Comparison of ENCODE assay signal across 12 mouse cellular contexts in the genomic region with DNA sequence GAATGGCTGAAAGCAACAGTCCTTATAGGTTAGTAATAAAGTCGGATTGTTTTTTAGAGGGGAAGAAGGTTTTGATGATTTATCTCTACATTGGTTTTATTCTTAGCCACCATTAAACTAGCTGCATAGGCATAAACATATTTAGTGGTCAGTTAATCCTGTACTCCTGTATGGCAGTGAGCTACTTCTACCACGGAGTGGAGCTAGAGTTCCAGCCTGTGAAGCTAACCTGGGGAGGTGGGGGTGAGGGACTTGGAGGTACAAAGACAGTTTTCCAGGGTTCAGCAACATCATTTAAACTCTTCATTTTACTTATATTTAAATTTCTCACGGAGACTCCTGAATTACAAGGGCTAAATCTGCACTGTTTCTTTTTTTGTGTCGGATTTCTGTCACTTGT. TPM values are rescaled to one million over a fixed set of nuclear protein-coding genes. Genes with fewer than 3 reads are reported as not detected.
A peak's percentile ranks its signal among the peaks of the same experiment; 100 is the strongest.
DNase-seq lines count a peak whose midpoint lies in the region; ATAC-seq and TF ChIP-seq lines count a peak whose summit lies in the region.
"Had no signal": no experiment of that assay in that cellular context is flagged by ENCODE, and none has a peak within 500 bp of the region (broad histone marks: within the 10 kb centered on the region; RNA-seq: fewer than 3 reads in every experiment).

No protein-coding gene starts in this region.

- no peaks in the 10 kb centered on the region for H3K27me3 ChIP-seq in hindbrain, embryonic 11.5 days (ENCODE audit: control insufficient read depth, insufficient read depth, low read length)
- no peaks in the 10 kb centered on the region for H3K27me3 ChIP-seq in hindbrain, embryonic 10.5 days (ENCODE audit: insufficient read depth, poor library complexity, severe bottlenecking)
- H3K27me3 ChIP-seq in midbrain, embryonic 15.5 days (replicated peaks), result no peaks in the 10 kb centered on the region
- H3K27me3 ChIP-seq in midbrain, embryonic 11.5 days (ENCODE audit: control insufficient read depth, insufficient read depth, low read length), result no peaks in the 10 kb centered on the region
- H3K27me3 ChIP-seq: heart, embryonic 15.5 days had no signal

- ATAC-seq in hindbrain, embryonic 11.5 days (ENCODE audit: low FRiP score), result no peak
- peak; percentile 69; the same call in 1 of the 2 replicates for ATAC-seq in midbrain, embryonic 15.5 days (replicated peaks)
- no peak for ATAC-seq in midbrain, embryonic 11.5 days (ENCODE audit: low FRiP score)

- no peak overlapping the region for H3K4me3 ChIP-seq in hindbrain, embryonic 11.5 days (ENCODE audit: low read depth, low read length)
- H3K4me3 ChIP-seq in hindbrain, embryonic 10.5 days, result no peak overlapping the region
- no peak overlapping the region for H3K4me3 ChIP-seq in midbrain, embryonic 15.5 days
- H3K4me3 ChIP-seq in midbrain, embryonic 11.5 days (ENCODE audit: low read depth, low read length), result no peak overlapping the region
- H3K4me3 ChIP-seq: heart, embryonic 15.5 days had no signal

- peak; percentile 25 for DNase-seq in hindbrain, embryonic 11.5 days (ENCODE audit: low spot score)
- DNase-seq in hindbrain, embryonic 10.5 days (ENCODE audit: low spot score), result no peak
- DNase-seq in midbrain, embryonic 11.5 days (ENCODE audit: low spot score, missing footprints), result no peak
- DNase-seq in brain, embryonic 14.5 days (ENCODE audit: low read depth), result peak; percentile 39
- DNase-seq in ovary, postnatal 36 days (ENCODE audit: low spot score), result no peak
- DNase-seq in urinary bladder, postnatal 4 days (ENCODE audit: low spot score in 2 of 2), result no peak
- DNase-seq: lung, postnatal 36 days; right cerebral cortex, postnatal 25 days had no signal

- no peak for TF ChIP-seq POLR2A in brain, embryonic 14.5 days (IDR thresholded peaks at IDR 0.05; ENCODE audit: borderline replicate concordance, extremely low read depth, insufficient read depth, insufficient read length, poor library complexity, severe bottlenecking)

- no peaks in the 10 kb centered on the region for H3K9me3 ChIP-seq in hindbrain, embryonic 11.5 days (ENCODE audit: control insufficient read depth, low read length)
- H3K9me3 ChIP-seq in hindbrain, embryonic 10.5 days, result no peaks in the 10 kb centered on the region
- H3K9me3 ChIP-seq in midbrain, embryonic 15.5 days, result no peaks in the 10 kb centered on the region
- H3K9me3 ChIP-seq in midbrain, embryonic 11.5 days (ENCODE audit: control insufficient read depth, low read length), result no peaks in the 10 kb centered on the region
- H3K9me3 ChIP-seq: heart, embryonic 15.5 days had no signal

- H3K9ac ChIP-seq in hindbrain, embryonic 11.5 days (ENCODE audit: low read depth, low read length), result no peak overlapping the region
- H3K9ac ChIP-seq in midbrain, embryonic 15.5 days, result no peak overlapping the region
- no peak overlapping the region for H3K9ac ChIP-seq in midbrain, embryonic 11.5 days (ENCODE audit: low read length)
- H3K9ac ChIP-seq: heart, embryonic 15.5 days had no signal

- 21% methylated on average over 4 of the region's 4 CpGs for WGBS in hindbrain, embryonic 11.5 days
- WGBS in hindbrain, embryonic 10.5 days, result 20% methylated on average over 4 of the region's 4 CpGs
- WGBS in midbrain, embryonic 15.5 days, result 24% methylated on average over 4 of the region's 4 CpGs
- WGBS in midbrain, embryonic 11.5 days, result 22% methylated on average over 4 of the region's 4 CpGs

- TF ChIP-seq CTCF in brain, embryonic 14.5 days (IDR thresholded peaks at IDR 0.05; ENCODE audit: borderline replicate concordance, extremely low read depth, insufficient read depth, insufficient read length), result peak; percentile 48; the same call in 1 of the 2 replicates

- no peak overlapping the region for H3K4me2 ChIP-seq in hindbrain, embryonic 11.5 days (replicated peaks; ENCODE audit: low read depth, low read length)
- no peak overlapping the region for H3K4me2 ChIP-seq in midbrain, embryonic 15.5 days
- H3K4me2 ChIP-seq in midbrain, embryonic 11.5 days, result no peak overlapping the region
- H3K4me2 ChIP-seq: heart, embryonic 15.5 days had no signal

- H3K36me3 ChIP-seq in hindbrain, embryonic 11.5 days (ENCODE audit: control insufficient read depth, insufficient read depth, low read length), result no peaks in the 10 kb centered on the region
- no peaks in the 10 kb centered on the region for H3K36me3 ChIP-seq in hindbrain, embryonic 10.5 days
- H3K36me3 ChIP-seq in midbrain, embryonic 15.5 days (replicated peaks), result no peaks in the 10 kb centered on the region
- no peaks in the 10 kb centered on the region for H3K36me3 ChIP-seq in midbrain, embryonic 11.5 days (ENCODE audit: control insufficient read depth, insufficient read depth, low read length)
- H3K36me3 ChIP-seq: heart, embryonic 15.5 days had no signal

- H3K4me1 ChIP-seq in hindbrain, embryonic 11.5 days (replicated peaks; ENCODE audit: control insufficient read depth, insufficient read depth, low read length), result no peaks in the 10 kb centered on the region
- H3K4me1 ChIP-seq in hindbrain, embryonic 10.5 days (replicated peaks), result peaks cover 7% of the 10 kb centered on the region
- peaks cover 4% of the 10 kb centered on the region; the same call in 1 of the 2 replicates for H3K4me1 ChIP-seq in midbrain, embryonic 15.5 days
- H3K4me1 ChIP-seq in midbrain, embryonic 11.5 days (ENCODE audit: control insufficient read depth, insufficient read depth, low read length), result peaks cover 4% of the 10 kb centered on the region; the same call in 1 of the 2 replicates
- H3K4me1 ChIP-seq: heart, embryonic 15.5 days had no signal

- no peak overlapping the region for H3K27ac ChIP-seq in hindbrain, embryonic 11.5 days (ENCODE audit: low read depth, low read length)
- no peak overlapping the region for H3K27ac ChIP-seq in hindbrain, embryonic 10.5 days
- no peak overlapping the region for H3K27ac ChIP-seq in midbrain, embryonic 15.5 days
- no peak overlapping the region for H3K27ac ChIP-seq in midbrain, embryonic 11.5 days (ENCODE audit: low read depth, low read length)
- H3K27ac ChIP-seq: heart, embryonic 15.5 days had no signal

RNA-seq across cellular contexts. Expression of a gene that starts 46.3 kb away (rescaled TPM):
- 0.08 TPM in 1 of 2 replicates, not detected in the other for polyA plus RNA-seq in hindbrain, embryonic 11.5 days (2014; fragmentation: Nextera tagmentation; extraction: Ambion mirVana)
- not detected in 2 replicates for polyA plus RNA-seq in hindbrain, embryonic 10.5 days (2016; fragmentation: Nextera tagmentation; extraction: Ambion mirVana)
- polyA plus RNA-seq in midbrain, embryonic 15.5 days (2015; fragmentation: Nextera tagmentation; extraction: Ambion mirVana), result 0.08 TPM in 1 of 2 replicates, not detected in the other
- polyA plus RNA-seq in midbrain, embryonic 11.5 days (2014; fragmentation: Nextera tagmentation; extraction: Ambion mirVana), result not detected in 2 replicates
- polyA plus RNA-seq in brain, embryonic 14.5 days (2012; rRNA removed), result not detected in 2 replicates
- polyA plus RNA-seq: heart, embryonic 15.5 days; large intestine, adult 2 months had no signal

RNA-seq across cellular contexts. Expression of a gene that starts 49.3 kb away (rescaled TPM):
- not detected in 2 replicates for polyA plus RNA-seq in hindbrain, embryonic 11.5 days (2014; fragmentation: Nextera tagmentation; extraction: Ambion mirVana)
- polyA plus RNA-seq in hindbrain, embryonic 10.5 days (2016; fragmentation: Nextera tagmentation; extraction: Ambion mirVana), result not detected in 2 replicates
- not detected in 2 replicates for polyA plus RNA-seq in midbrain, embryonic 15.5 days (2015; fragmentation: Nextera tagmentation; extraction: Ambion mirVana)
- not detected in 2 replicates for polyA plus RNA-seq in midbrain, embryonic 11.5 days (2014; fragmentation: Nextera tagmentation; extraction: Ambion mirVana)
- polyA plus RNA-seq in brain, embryonic 14.5 days (2012; rRNA removed), result 0.04 TPM in 2 replicates
- polyA plus RNA-seq: heart, embryonic 15.5 days; large intestine, adult 2 months; limb, embryonic 11.5 days had no signal

Comparison
In these comparisons a context has a peak if more than half of its experiments do, and no peak if none do; other contexts are left out.
1. DNase-seq: peak in hindbrain, embryonic 11.5 days (single experiment) and brain, embryonic 14.5 days (single experiment); none in hindbrain, embryonic 10.5 days (single experiment), midbrain, embryonic 11.5 days (single experiment), ovary, postnatal 36 days (single experiment) and urinary bladder, postnatal 4 days (0 of 2).